Mouse (Mus musculus) cortical plate, adult 2 months (tissue): Measurements from ENCODE around the gene Abhd17c.

Experiments used
- CTCF ChIP-seq: fragments of 200-500 bp; IDR thresholded peaks from 2 replicates; pipeline ENCODE4 v1.5.1; 2011; ENCODE audit warnings: mild to moderate bottlenecking, control low read depth, low read length; ENCODE audit not compliant: insufficient read depth; ENCODE audit errors: extremely low read depth
- POLR2A ChIP-seq: fragments of 200-500 bp; IDR thresholded peaks from 2 replicates; pipeline ENCODE4 v1.6.1; 2011; ENCODE audit warnings: mild to moderate bottlenecking, low read length, control low read depth; ENCODE audit not compliant: insufficient read depth; ENCODE audit errors: extremely low read depth

DNA sequence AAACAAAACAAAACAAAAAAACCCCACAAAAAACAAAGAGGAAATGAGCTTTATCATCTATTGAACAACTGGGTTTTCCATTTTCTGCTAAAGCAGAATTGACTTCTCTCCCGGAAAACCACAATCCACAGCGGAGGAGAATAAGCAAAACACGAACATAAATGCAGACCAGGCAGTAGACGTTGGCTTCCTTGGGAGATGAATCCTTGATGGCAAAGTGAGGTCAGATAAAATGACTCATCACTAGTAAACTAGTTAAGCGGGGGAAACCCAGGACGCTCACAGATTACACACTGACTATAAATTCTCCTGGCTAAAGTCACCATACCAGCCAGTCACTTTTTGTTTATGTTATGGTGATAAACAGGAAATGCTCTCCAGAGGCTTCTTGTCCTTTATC lies 44.5 kb upstream of the Abhd17c start:
- no peak for TF ChIP-seq CTCF
- TF ChIP-seq POLR2A: no peak
